Mouse (Mus musculus) neural tube, embryonic 11.5 days (tissue): Measurements from ENCODE around the gene 1700003E16Rik. TPM values are rescaled to one million over a fixed set of nuclear protein-coding genes. Genes with fewer than 3 reads are reported as not detected.
A peak's percentile ranks its signal among the peaks of the same experiment; 100 is the strongest.

ENCODE experiments used
- ATAC-seq: fragments of 200-750 bp; cut with Nextera tagmentation; 2 replicates; pipeline ENCODE4 v1.8.0; 2017; ENCODE audit warnings: moderate number of reproducible peaks, mild to moderate bottlenecking, moderate TSS enrichment, moderate library complexity; ENCODE audit not compliant: insufficient read depth, low FRiP score, low TSS enrichment
- DNase-seq: peaks from one replicate; pipeline ENCODE4 v3.0.0-alpha.2; 2015; ENCODE audit warnings: low spot score
- H3K27ac ChIP-seq: fragments of 300-500 bp; sonication (generic); 2 replicates; pipeline ENCODE4 v1.5.1; 2014; ENCODE audit warnings: low read depth, mild to moderate bottlenecking, low read length
- H3K27me3 ChIP-seq: fragments of 300-500 bp; sonication (generic); 2 replicates; pipeline ENCODE4 v1.6.1; 2014; ENCODE audit warnings: mild to moderate bottlenecking, low read length, mixed read lengths; ENCODE audit not compliant: control insufficient read depth, insufficient read depth
- H3K36me3 ChIP-seq: fragments of 300-500 bp; sonication (generic); 2 replicates; pipeline ENCODE4 v1.6.1; 2014; ENCODE audit warnings: mild to moderate bottlenecking, low read length, moderate library complexity, mixed read lengths; ENCODE audit not compliant: control insufficient read depth, insufficient read depth
- H3K4me1 ChIP-seq: fragments of 300-500 bp; sonication (generic); 2 replicates; pipeline ENCODE4 v1.6.1; 2014; ENCODE audit warnings: low read length, mixed read lengths; ENCODE audit not compliant: control insufficient read depth, insufficient read depth
- H3K4me2 ChIP-seq: fragments of 300-500 bp; sonication (generic); 2 replicates; pipeline ENCODE4 v1.6.1; 2014; ENCODE audit warnings: low read depth, mild to moderate bottlenecking, moderate library complexity
- H3K4me3 ChIP-seq: fragments of 300-500 bp; sonication (generic); 2 replicates; pipeline ENCODE4 v1.5.1; 2014; ENCODE audit warnings: low read depth, low read length
- H3K9ac ChIP-seq: fragments of 300-500 bp; sonication (generic); 2 replicates; pipeline ENCODE4 v1.6.1; 2014; ENCODE audit warnings: mild to moderate bottlenecking, low read length
- H3K9me3 ChIP-seq: fragments of 300-500 bp; sonication (generic); 2 replicates; pipeline ENCODE4 v1.6.1; 2016; ENCODE audit warnings: low read length; ENCODE audit not compliant: control insufficient read depth
- whole genome bisulfite sequencing: fragments of 180-500 bp; shearing (Covaris S2); extraction: QIAGEN DNeasy Blood & Tissue Kit; methylation state at CpG from one replicate; pipeline ENCODE4 v1.1.7; 2014; 5-methylcytosine and 5-hydroxymethylcytosine counted together
- polyA plus RNA-seq: library from polyadenylated mRNA; unstranded; fragments of >200 nt; fragmentation: Nextera tagmentation; extraction: Ambion mirVana; gene quantifications from 2 replicates; pipeline ENCODE4 v1.2.1, GENCODE M21; 2014

1700003E16Rik gene
- polyA plus RNA-seq, 1 experiment from 2014 or later = 1.5 TPM

DNA sequence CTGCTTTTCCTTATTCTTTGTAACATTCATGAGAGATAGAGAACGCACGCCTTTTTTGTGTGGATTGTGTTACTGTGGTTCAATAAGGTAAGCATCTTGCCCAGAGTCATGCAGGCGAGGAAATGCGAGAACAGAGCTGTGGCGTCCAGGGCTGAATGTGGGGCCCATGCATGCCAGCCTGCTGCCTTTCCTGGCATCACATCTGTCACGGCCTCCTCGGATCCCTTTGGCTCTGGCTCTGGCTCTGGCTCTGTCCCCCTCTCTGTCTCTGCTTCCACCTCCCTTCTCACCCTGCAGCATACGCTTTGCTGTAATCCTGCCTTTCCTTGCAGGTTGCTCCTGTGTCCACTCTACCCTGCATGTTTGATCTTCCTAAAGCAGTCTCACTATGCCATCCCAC, 19.8 kb downstream of the 1700003E16Rik start:
- DNase-seq = no peak
- H3K27me3 ChIP-seq = no peaks in the 10 kb centered on the region
- H3K27ac ChIP-seq = no peak overlapping the region
- peaks cover 5% of the 10 kb centered on the region for H3K4me1 ChIP-seq
- no peak for ATAC-seq
- H3K9me3 ChIP-seq = no peaks in the 10 kb centered on the region
- H3K36me3 ChIP-seq = no peaks in the 10 kb centered on the region
- H3K9ac ChIP-seq = no peak overlapping the region
- WGBS = 94% methylated on average over 8 of the region's 8 CpGs
- H3K4me3 ChIP-seq = no peak overlapping the region
- no peak overlapping the region for H3K4me2 ChIP-seq

DNA sequence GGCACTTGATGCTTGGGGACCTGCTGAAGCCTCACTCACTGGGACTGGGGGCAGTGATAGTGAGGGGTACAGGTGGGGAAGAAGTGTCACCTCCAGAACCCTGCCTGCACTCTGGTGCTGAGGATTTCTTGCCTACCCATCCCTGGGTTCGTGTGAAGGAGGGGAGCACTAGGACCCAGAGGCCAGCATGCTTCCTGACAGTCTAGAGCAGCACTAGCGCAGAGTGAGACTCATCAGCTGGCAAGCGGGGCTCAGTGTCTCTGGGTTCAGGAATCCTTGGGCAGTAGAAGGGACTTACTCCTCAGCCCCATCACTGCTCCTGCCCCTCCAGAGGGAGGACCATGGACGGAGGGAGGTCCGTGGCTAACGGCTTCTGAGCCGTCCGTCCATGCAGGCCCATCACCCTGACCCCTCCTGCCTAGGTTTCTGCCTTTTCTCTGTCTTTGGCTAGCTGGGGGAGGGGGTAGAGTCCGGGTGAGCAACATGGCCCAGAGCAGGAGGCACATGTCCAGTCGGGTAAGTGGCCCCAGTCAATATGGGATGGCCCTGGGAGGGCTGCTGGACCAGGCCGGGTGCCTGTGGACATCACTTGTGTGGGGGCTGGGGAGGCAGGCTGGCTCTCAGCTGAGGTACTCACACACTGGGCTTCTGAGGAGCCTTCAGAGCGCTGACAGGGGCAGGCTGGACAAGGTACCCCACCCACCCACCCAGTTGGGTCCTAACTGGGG, 23.4 kb downstream of the 1700003E16Rik start:
- no peak overlapping the region for H3K27ac ChIP-seq
- peak overlapping the region; percentile 53 for H3K9ac ChIP-seq
- H3K27me3 ChIP-seq = no peaks in the 10 kb centered on the region
- peaks cover 4% of the 10 kb centered on the region; the same call in 1 of the 2 replicates for H3K36me3 ChIP-seq
- peak; percentile 50 for DNase-seq
- H3K4me3 ChIP-seq = peak overlapping the region; percentile 26
- 15% methylated on average over 12 of the region's 12 CpGs for WGBS
- peaks cover 5% of the 10 kb centered on the region for H3K4me1 ChIP-seq
- no peaks in the 10 kb centered on the region for H3K9me3 ChIP-seq
- peak overlapping the region; percentile 50 for H3K4me2 ChIP-seq
- peak; percentile 77 for ATAC-seq

- Histone ChIP-seq H3K36me3 (peaks cover 4% of the 10 kb centered on the region), H3K9me3 (no peaks in the 10 kb centered on the region), H3K4me1 (peaks cover 8% of the 10 kb centered on the region), H3K4me3 (no peak overlapping the region), H3K9ac (no peak overlapping the region), H3K4me2 (no peak overlapping the region; the same call in 1 of the 2 replicates), H3K27me3 (no peaks in the 10 kb centered on the region), H3K27ac (no peak overlapping the region)
- ATAC-seq = no peak
- 88% methylated on average over 6 of the region's 6 CpGs for WGBS
- DNase-seq = no peak
Observed at GRCm38 (mm10) chr6:83180605-83181004, 24.4 kb downstream of the 1700003E16Rik start.

DNA sequence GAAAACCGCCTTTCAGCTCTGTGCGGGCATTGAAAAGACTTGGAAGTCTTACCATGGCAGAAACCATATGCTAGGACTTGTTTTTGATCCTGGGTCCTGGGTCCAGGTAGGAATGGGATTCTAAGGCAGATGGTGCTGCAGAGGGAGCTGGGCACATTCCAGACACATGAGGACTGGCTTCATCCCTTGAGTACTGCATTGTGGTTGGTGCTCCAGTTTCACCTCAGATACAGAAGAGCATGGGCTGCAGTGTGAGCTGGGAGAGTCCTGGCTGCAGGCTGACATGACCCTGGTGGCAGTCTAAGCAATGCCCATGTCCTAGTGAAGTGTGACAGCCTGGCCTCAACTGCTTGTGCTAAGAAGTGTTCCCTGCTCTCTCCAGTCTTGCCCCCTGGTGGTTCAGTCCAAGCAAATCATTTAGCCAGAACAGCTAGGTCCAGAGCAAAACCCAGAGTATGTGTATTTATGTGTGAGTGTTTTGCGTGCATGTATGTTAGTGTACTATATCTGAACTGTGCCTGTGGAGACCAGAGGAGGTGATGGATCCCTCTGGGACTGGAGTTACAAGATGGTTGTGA, 28.7 kb downstream of the 1700003E16Rik start:
- H3K9ac ChIP-seq = no peak overlapping the region
- H3K4me3 ChIP-seq = no peak overlapping the region
- no peak overlapping the region for H3K4me2 ChIP-seq
- H3K4me1 ChIP-seq = peaks cover 20% of the 10 kb centered on the region
- peaks cover 10% of the 10 kb centered on the region for H3K36me3 ChIP-seq
- H3K27me3 ChIP-seq = no peaks in the 10 kb centered on the region
- H3K27ac ChIP-seq = no peak overlapping the region
- no peaks in the 10 kb centered on the region for H3K9me3 ChIP-seq
- no peak for DNase-seq
- whole genome bisulfite sequencing = 94% methylated on average over 3 of the region's 3 CpGs
- ATAC-seq = no peak

GRCm38 (mm10) chr6:83185895-83186861, 30.0 kb downstream of the 1700003E16Rik start:
- 10% methylated on average over 22 of the region's 25 CpGs for WGBS
- H3K36me3 ChIP-seq = peaks cover 16% of the 10 kb centered on the region
- peak overlapping the region; percentile 65 for H3K4me2 ChIP-seq

GRCm38 (mm10) chr6:83186946-83187345, 30.7 kb downstream of the 1700003E16Rik start:
- no peaks in the 10 kb centered on the region for H3K9me3 ChIP-seq
- peaks cover 21% of the 10 kb centered on the region for H3K36me3 ChIP-seq
- no peak for ATAC-seq
- H3K4me2 ChIP-seq = peak overlapping the region; percentile 65
- DNase-seq = no peak
- 0 out of 2 replicates have a peak overlapping the region, but pooled peaks have one; percentile 75 for H3K27ac ChIP-seq
- peak overlapping the region; percentile 37 for H3K4me3 ChIP-seq
- 82% methylated on average over 2 of the region's 2 CpGs for WGBS
- H3K9ac ChIP-seq = peak overlapping the region; percentile 69
- H3K4me1 ChIP-seq = peaks cover 20% of the 10 kb centered on the region
- H3K27me3 ChIP-seq = no peaks in the 10 kb centered on the region

More at GRCm38 (mm10) chr6:83185895-83186861, 30.0 kb downstream of the 1700003E16Rik start:
- H3K4me3 ChIP-seq = peak overlapping the region; percentile 37
- ATAC-seq (peak; percentile 96), DNase-seq (peak; percentile 88)
- no peaks in the 10 kb centered on the region for H3K9me3 ChIP-seq
- H3K27me3 ChIP-seq = no peaks in the 10 kb centered on the region
- peak overlapping the region; percentile 75 for H3K27ac ChIP-seq
- peak overlapping the region; percentile 69 for H3K9ac ChIP-seq
- H3K4me1 ChIP-seq = peaks cover 20% of the 10 kb centered on the region

DNA sequence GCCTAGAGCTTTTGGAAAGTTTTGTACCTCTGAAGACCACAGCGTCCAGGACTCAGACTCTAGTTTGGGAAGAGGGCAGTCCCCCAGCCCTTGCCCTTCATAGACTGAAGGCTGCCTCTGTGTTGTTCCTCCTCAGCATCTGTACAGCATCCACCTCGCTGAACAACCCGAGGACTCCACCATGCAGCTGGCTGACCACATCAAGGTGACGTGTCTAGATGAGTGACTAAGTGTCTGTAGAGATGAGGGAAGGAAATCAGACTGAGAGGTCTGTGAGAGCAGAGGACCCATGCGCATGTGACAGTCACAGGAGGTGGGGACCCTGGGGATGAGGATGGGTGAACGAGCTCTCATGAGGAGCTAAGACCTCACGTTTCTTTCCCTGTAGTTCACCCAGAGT, 37.4 kb downstream of the 1700003E16Rik start:
- Histone ChIP-seq H3K9ac (no peak overlapping the region), H3K27me3 (no peaks in the 10 kb centered on the region), H3K4me3 (no peak overlapping the region), H3K27ac (no peak overlapping the region), H3K36me3 (peaks cover 42% of the 10 kb centered on the region), H3K4me2 (no peak overlapping the region), H3K4me1 (no peaks in the 10 kb centered on the region), H3K9me3 (no peaks in the 10 kb centered on the region)
- DNase-seq = no peak
- ATAC-seq = no peak
- 92% methylated on average over 7 of the region's 7 CpGs for WGBS

- no peak for ATAC-seq
- peaks cover 24% of the 10 kb centered on the region for H3K36me3 ChIP-seq
Observed at GRCm38 (mm10) chr6:83197345-83198004, 41.3 kb downstream of the 1700003E16Rik start.

More at GRCm38 (mm10) chr6:83197345-83198004, 41.3 kb downstream of the 1700003E16Rik start:
- peak; percentile 36 for DNase-seq
- Histone ChIP-seq H3K9me3 (no peaks in the 10 kb centered on the region), H3K27ac (no peak overlapping the region), H3K4me2 (no peak overlapping the region), H3K4me1 (no peaks in the 10 kb centered on the region), H3K4me3 (no peak overlapping the region), H3K9ac (no peak overlapping the region), H3K27me3 (no peaks in the 10 kb centered on the region)
- 45% methylated on average over 15 of the region's 15 CpGs for WGBS
